Mouse (Mus musculus): ENCODE results near the gene Pacs2.

DNA sequence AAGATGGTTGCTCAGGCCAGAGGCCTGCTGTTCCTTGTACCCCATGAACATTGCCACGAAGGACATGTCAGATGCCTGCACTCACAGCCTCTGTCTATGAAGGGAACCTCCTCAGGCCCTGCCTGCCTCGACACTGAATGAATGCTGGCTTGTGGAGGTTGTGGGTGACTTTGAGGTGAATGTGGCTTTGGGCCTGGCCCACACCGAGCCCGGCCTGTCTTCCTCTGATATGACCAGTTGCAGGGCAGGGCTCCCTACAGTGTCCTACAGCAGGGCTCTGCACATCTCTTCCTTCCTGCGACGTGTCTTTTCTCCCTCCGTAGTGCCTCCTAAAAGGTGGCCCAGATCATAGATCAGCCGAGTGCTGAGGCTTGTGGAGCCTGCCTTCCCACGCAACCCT, 16.7 kb downstream of the Pacs2 start:
- no peak for TF ChIP-seq GATA1 (IDR thresholded peaks at IDR 0.05; ENCODE audit: borderline replicate concordance, low read length)
- TF ChIP-seq FLI1 (IDR thresholded peaks at IDR 0.05; ENCODE audit: low read length): no peak
